Mouse (Mus musculus): Measurements from ENCODE around the gene Gp5.

DNA sequence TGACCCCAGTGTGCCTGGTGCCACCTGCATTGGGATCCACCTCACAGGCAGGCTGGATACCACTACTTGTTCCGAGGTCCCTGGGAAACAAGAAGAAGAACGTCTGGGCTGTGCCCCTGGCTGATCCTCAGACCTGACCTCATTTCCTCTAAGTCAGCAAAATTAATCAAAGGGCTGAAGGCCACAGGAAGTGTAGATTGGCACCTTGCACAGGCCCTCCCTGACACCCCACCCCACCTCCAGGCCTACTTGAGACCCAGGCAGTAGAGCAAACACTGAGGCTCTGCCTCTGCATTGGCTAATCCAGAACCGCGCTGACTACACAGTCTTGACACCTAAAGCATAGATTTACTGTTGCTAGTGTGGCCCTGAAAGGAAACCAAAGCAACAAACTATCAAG, 45.0 kb downstream of the Gp5 start:
- TF ChIP-seq POLR2A (IDR thresholded peaks at IDR 0.05; ENCODE audit: insufficient read length, low read depth) (no peak), MAX (IDR thresholded peaks at IDR 0.05; ENCODE audit: low read depth) (no peak), TCF12 (IDR thresholded peaks at IDR 0.05; ENCODE audit: insufficient read depth, poor library complexity, severe bottlenecking) (no peak), USF1 (IDR thresholded peaks at IDR 0.05; ENCODE audit: low read depth) (no peak), E2F4 (IDR thresholded peaks at IDR 0.05; ENCODE audit: insufficient read depth) (no peak), POLR2AphosphoS2 (IDR thresholded peaks at IDR 0.05; ENCODE audit: insufficient read length, low read depth) (no peak), REST (IDR thresholded peaks at IDR 0.05; ENCODE audit: insufficient read depth, insufficient read length) (no peak), MYOD1 (IDR thresholded peaks at IDR 0.05; ENCODE audit: control insufficient read depth in 1 of 3, insufficient read length in 2 of 3, low read depth in 2 of 3) (no peak)
